Mouse (Mus musculus): ENCODE data around the gene Pip5k1b.

GRCm38 (mm10) chr19:24315234-24315633, 240.4 kb downstream of the Pip5k1b start:
- TF ChIP-seq MYOD1 (IDR thresholded peaks at IDR 0.05; ENCODE audit: control insufficient read depth in 1 of 3, insufficient read length in 2 of 3, low read depth in 2 of 3) (no peak), POLR2AphosphoS2 (IDR thresholded peaks at IDR 0.05; ENCODE audit: insufficient read length, low read depth) (no peak), E2F4 (IDR thresholded peaks at IDR 0.05; ENCODE audit: insufficient read depth) (no peak), POLR2A (IDR thresholded peaks at IDR 0.05; ENCODE audit: insufficient read length, low read depth) (no peak), SRF (IDR thresholded peaks at IDR 0.05; ENCODE audit: control insufficient read depth, insufficient read length, low read depth) (no peak), MAX (IDR thresholded peaks at IDR 0.05; ENCODE audit: low read depth) (no peak), USF1 (IDR thresholded peaks at IDR 0.05; ENCODE audit: low read depth) (no peak)

Data from myocyte (in vitro differentiated cells).